Mouse (Mus musculus) G1E (cell line): ENCODE measurements at regions not wholly inside any gene's neighbourhood (a gene's known extent, or its start where the extent isn't known, plus 50 kb on each side); places are given as distances from the start of the nearest gene placed in this dataset.

ENCODE experiments used
- CTCF ChIP-seq: IDR thresholded peaks from 2 replicates; pipeline ENCODE4 v1.5.1; 2012; ENCODE audit warnings: low read depth, low read length, inconsistent platforms, mixed read lengths
- GATA1 ChIP-seq: IDR thresholded peaks from 2 replicates; pipeline ENCODE4 v1.6.1; 2012; ENCODE audit warnings: borderline replicate concordance, low read length, inconsistent platforms, mixed read lengths
- GATA2 ChIP-seq: IDR thresholded peaks from 2 replicates; pipeline ENCODE4 v1.6.1; 2012; ENCODE audit warnings: low read depth, low read length, inconsistent platforms, borderline replicate concordance
- POLR2AphosphoS5 ChIP-seq: IDR thresholded peaks from 2 replicates; pipeline ENCODE4 v1.6.1; 2012; ENCODE audit warnings: low read depth, low read length, inconsistent platforms; ENCODE audit not compliant: insufficient replicate concordance
- TAL1 ChIP-seq: conservative IDR thresholded peaks from 2 replicates; pipeline ENCODE4 v1.6.1; 2012; ENCODE audit warnings: low read depth, low read length, inconsistent platforms, mixed read lengths

DNA sequence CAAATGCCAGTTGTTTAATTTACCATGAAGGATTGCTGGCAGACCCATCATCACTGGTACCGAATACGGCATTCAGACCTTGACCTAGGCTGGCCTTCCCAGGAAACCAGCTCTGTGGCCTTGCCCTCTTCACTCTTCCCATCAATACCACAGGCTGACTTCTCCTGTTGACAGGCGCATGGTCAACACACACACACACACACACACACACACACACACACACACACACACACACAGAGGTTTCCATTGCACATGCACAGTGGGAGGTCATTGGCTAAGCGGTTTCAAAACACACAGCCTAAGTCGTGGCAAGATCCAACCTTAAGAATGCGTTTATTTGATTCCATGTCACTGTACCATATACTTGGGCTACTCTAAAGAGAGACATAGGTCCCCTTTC, 298.7 kb upstream of the Klf3 start:
- TF ChIP-seq TAL1 (no peak), CTCF (no peak), GATA1 (no peak), POLR2AphosphoS5 (no peak), GATA2 (no peak)
